Mouse (Mus musculus) kidney, embryonic 15.5 days (tissue): ENCODE data around the gene Rpl41. TPM values are rescaled to one million over a fixed set of nuclear protein-coding genes. Genes with fewer than 3 reads are reported as not detected.
A peak's percentile ranks its signal among the peaks of the same experiment; 100 is the strongest.

Experiments
- ATAC-seq: fragments of 200-750 bp; cut with Nextera tagmentation; replicated peaks from 2 replicates; pipeline ENCODE4 v1.8.0; 2017; ENCODE audit warnings: moderate TSS enrichment; ENCODE audit not compliant: low FRiP score
- H3K27ac ChIP-seq: fragments of 300-500 bp; sonication (generic); 2 replicates; pipeline ENCODE4 v1.5.1; 2015; ENCODE audit warnings: mild to moderate bottlenecking, inconsistent platforms
- H3K27me3 ChIP-seq: fragments of 300-500 bp; sonication (generic); 2 replicates; pipeline ENCODE4 v1.6.1; 2015; ENCODE audit warnings: inconsistent platforms
- H3K36me3 ChIP-seq: fragments of 300-500 bp; sonication (generic); 2 replicates; pipeline ENCODE4 v1.6.1; 2015; ENCODE audit warnings: inconsistent platforms
- H3K4me1 ChIP-seq: fragments of 300-500 bp; sonication (generic); 2 replicates; pipeline ENCODE4 v1.6.1; 2015; ENCODE audit warnings: inconsistent platforms
- H3K4me2 ChIP-seq: fragments of 300-500 bp; sonication (generic); 2 replicates; pipeline ENCODE4 v1.6.1; 2015; ENCODE audit warnings: moderate library complexity, mild to moderate bottlenecking, inconsistent platforms
- H3K4me3 ChIP-seq: fragments of 300-500 bp; sonication (generic); replicated peaks from 2 replicates; pipeline ENCODE4 v1.5.1; 2015; ENCODE audit warnings: mild to moderate bottlenecking, inconsistent platforms
- H3K9ac ChIP-seq: fragments of 300-500 bp; sonication (generic); 2 replicates; pipeline ENCODE4 v1.6.1; 2015; ENCODE audit warnings: mild to moderate bottlenecking, inconsistent platforms
- H3K9me3 ChIP-seq: fragments of 300-500 bp; sonication (generic); replicated peaks from 2 replicates; pipeline ENCODE4 v1.6.1; 2016; ENCODE audit warnings: inconsistent platforms
- WGBS: fragments of 180-500 bp; shearing (Covaris S2); methylation state at CpG from one replicate; pipeline ENCODE4 v1.1.7; 2015; ENCODE audit warnings: mixed read lengths; 5-methylcytosine and 5-hydroxymethylcytosine counted together
- microRNA-seq: library from miRNA; unstranded; fragments of <30 nt; microRNA quantifications from one replicate; pipeline ENCODE4, GENCODE M21; 2016
- polyA plus RNA-seq: library from polyadenylated mRNA; unstranded; fragments of >200 nt; fragmentation: Nextera tagmentation; extraction: Ambion mirVana; gene quantifications from 2 replicates; pipeline ENCODE4 v1.2.1, GENCODE M21; 2015

The Rpl41 gene
- polyA plus RNA-seq, 1 experiment from 2014 or later: 4,214 TPM

- no peak overlapping the region for H3K4me3 ChIP-seq
- no peak for ATAC-seq
- H3K4me1 ChIP-seq: peaks cover 17% of the 10 kb centered on the region
- no peaks in the 10 kb centered on the region; the same call in 1 of the 2 replicates for H3K36me3 ChIP-seq
- H3K27ac ChIP-seq: no peak overlapping the region
- H3K9ac ChIP-seq: no peak overlapping the region
- no peaks in the 10 kb centered on the region for H3K27me3 ChIP-seq
- H3K4me2 ChIP-seq: no peak overlapping the region
- H3K9me3 ChIP-seq: no peaks in the 10 kb centered on the region
- WGBS: 70% methylated on average over 8 of the region's 8 CpGs
Measured at GRCm38 (mm10) chr10:128503532-128503931, 45.6 kb downstream of the Rpl41 start.

DNA sequence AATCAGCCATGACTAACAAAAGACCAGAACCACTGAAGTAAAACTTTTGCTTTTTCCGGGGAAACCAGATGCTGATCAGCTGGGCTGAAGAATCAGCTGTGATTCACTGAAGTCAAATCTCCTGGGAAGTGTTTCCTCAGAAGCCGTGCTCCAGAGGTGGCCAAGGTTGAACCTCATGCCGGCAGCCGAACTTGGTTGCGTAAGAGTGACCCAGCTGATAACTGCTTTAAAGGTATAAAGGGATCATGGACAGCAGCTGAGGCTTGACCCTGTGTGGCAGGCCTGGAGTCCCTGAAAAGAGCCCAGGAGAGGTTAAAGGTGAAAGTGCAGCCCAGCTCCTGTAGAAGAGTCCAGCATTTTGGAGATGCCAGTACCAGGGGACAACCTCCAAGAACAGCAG lies 46.8 kb downstream of the Rpl41 start:
- Histone ChIP-seq H3K27ac (no peak overlapping the region), H3K36me3 (no peaks in the 10 kb centered on the region), H3K27me3 (no peaks in the 10 kb centered on the region), H3K4me3 (no peak overlapping the region), H3K9ac (no peak overlapping the region), H3K4me2 (no peak overlapping the region), H3K9me3 (no peaks in the 10 kb centered on the region), H3K4me1 (peaks cover 28% of the 10 kb centered on the region)
- 71% methylated on average over 5 of the region's 5 CpGs for WGBS
- no peak for ATAC-seq

DNA sequence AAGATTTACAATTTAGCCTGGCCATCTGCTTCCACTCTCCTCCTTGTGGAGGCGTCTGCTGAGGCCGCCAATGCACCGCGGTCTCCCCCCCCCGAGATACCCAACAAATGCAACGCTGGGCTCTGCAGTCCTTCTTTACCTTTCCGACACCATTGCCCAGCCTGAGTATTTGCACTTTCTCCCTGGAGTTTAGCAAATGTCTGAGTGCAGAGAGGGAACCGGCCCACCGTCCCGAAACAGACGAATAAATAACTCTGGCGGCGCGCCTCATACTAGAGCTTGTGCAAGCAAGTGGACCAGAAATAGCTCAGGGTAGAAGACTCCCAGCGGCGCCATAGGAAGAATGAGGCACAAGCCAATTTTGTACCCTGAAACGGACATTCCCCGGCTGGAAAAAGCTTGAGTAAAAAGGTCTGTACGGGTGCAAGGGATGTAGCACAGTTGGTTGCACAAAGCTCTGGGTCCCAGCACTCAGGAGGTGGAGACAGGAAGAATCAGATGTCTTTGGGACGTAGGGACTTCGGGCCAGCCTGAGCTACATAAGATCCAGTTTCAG lies 49.9 kb downstream of the Rpl41 start:
- peak overlapping the region; percentile 32 for H3K9ac ChIP-seq
- under 1% methylated on average over 21 of the region's 21 CpGs for WGBS
- H3K27ac ChIP-seq: peak overlapping the region; percentile 92
- H3K4me2 ChIP-seq: peak overlapping the region; percentile 82
- H3K36me3 ChIP-seq: no peaks in the 10 kb centered on the region
- no peaks in the 10 kb centered on the region for H3K9me3 ChIP-seq
- H3K4me3 ChIP-seq: peak overlapping the region; percentile 59
- ATAC-seq: peak; percentile 47
- H3K27me3 ChIP-seq: no peaks in the 10 kb centered on the region
- peaks cover 41% of the 10 kb centered on the region for H3K4me1 ChIP-seq

DNA sequence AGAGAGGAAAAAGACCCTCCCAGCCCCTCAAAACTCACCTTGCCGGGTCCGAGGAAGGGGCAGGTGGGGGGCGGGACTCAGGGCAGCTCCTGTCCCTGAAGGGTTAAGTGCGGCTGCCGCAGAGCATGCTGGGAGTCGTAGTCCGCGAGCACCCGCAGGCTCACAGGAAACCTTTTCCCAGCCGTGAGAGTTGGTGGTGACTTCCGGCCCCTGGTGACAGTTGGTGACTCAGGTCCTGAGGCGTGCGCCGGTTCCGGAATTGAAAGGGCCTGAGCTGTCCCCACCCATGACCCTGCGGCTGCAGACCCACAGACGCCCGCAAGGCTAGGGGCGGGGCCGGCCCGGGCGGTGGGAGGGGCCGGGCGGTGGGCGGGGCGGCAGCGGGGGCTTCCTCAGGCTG lies 50.5 kb downstream of the Rpl41 start, which contains the start of gene Myl6b:
TSS of gene Myl6b (minus strand) at position 96 of the 400 bp plus-strand sequence.
- under 1% methylated on average over 27 of the region's 27 CpGs for WGBS
- H3K4me2 ChIP-seq: peak within 1 kb of the TSS; percentile 82
- peak within 1 kb of the TSS; percentile 59 for H3K4me3 ChIP-seq
- H3K9ac ChIP-seq: peak within 1 kb of the TSS; percentile 32
- ATAC-seq: peak; percentile 91
- no peaks in the 10 kb centered on the region for H3K9me3 ChIP-seq
- H3K36me3 ChIP-seq: no peaks in the 10 kb centered on the region
- no peaks in the 10 kb centered on the region for H3K27me3 ChIP-seq
- peak within 1 kb of the TSS; percentile 92 for H3K27ac ChIP-seq
- peaks cover 41% of the 10 kb centered on the region for H3K4me1 ChIP-seq

Small RNA genes within 50 kb of the gene (microRNA-seq; reads per million reads assigned to microRNA genes)
- not detected for gene Gm47275
- not detected for gene Mir6916
- gene Mir6917: not detected

Other genes starting within 250 kb of the Rpl41 start
- gene Pan2, start 246.0 kb downstream of the Rpl41 start, polyA plus RNA-seq: 38.4 and 41.7 TPM in 2 replicates
- 331 and 361 TPM in 2 replicates for gene Cnpy2, start 226.8 kb downstream of the Rpl41 start, polyA plus RNA-seq
- 200 and 214 TPM in 2 replicates for gene Cs, start 211.6 kb downstream of the Rpl41 start, polyA plus RNA-seq
- 13.7 TPM in 2 replicates for gene Coq10a, start 180.3 kb downstream of the Rpl41 start, polyA plus RNA-seq
- gene Ankrd52, start 172.2 kb downstream of the Rpl41 start, polyA plus RNA-seq: 13.6 and 14.5 TPM in 2 replicates
- gene Slc39a5, start 148.1 kb downstream of the Rpl41 start, polyA plus RNA-seq: 41.5 and 47.1 TPM in 2 replicates
- gene Nabp2, start 137.8 kb downstream of the Rpl41 start, polyA plus RNA-seq: 82.8 and 92.6 TPM in 2 replicates
- 45.1 and 45.9 TPM in 2 replicates for gene Rnf41, start 137.6 kb downstream of the Rpl41 start, polyA plus RNA-seq
- gene Smarcc2, start 90.1 kb downstream of the Rpl41 start, polyA plus RNA-seq: 75.9 and 77.2 TPM in 2 replicates
- 1,170 and 1,259 TPM in 2 replicates for gene Myl6, start 55.2 kb downstream of the Rpl41 start, polyA plus RNA-seq
- gene Myl6b, start 50.6 kb downstream of the Rpl41 start, polyA plus RNA-seq: 4.2 and 4.7 TPM in 2 replicates
- 19.4 and 22.8 TPM in 2 replicates for gene Esyt1, start 23.4 kb downstream of the Rpl41 start, polyA plus RNA-seq
- 16.2 and 17.7 TPM in 2 replicates for gene Zc3h10, start 1.5 kb downstream of the Rpl41 start, polyA plus RNA-seq
- gene Pa2g4, start 16.7 kb upstream of the Rpl41 start, polyA plus RNA-seq: 205 and 207 TPM in 2 replicates
- 9.7 and 10.7 TPM in 2 replicates for gene Erbb3, start 40.3 kb upstream of the Rpl41 start, polyA plus RNA-seq
- gene Rps26, start 77.4 kb upstream of the Rpl41 start, polyA plus RNA-seq: 752 and 867 TPM in 2 replicates
- 1.9 and 2.2 TPM in 2 replicates for gene Ikzf4, start 96.7 kb upstream of the Rpl41 start, polyA plus RNA-seq
- 11.7 and 13.2 TPM in 2 replicates for gene Suox, start 124.8 kb upstream of the Rpl41 start, polyA plus RNA-seq
- gene Rab5b, start 147.0 kb upstream of the Rpl41 start, polyA plus RNA-seq: 71.4 and 72.3 TPM in 2 replicates
- gene Pmel, start 154.9 kb upstream of the Rpl41 start, polyA plus RNA-seq: 1.2 TPM in 2 replicates
- 106 and 107 TPM in 2 replicates for gene Cdk2, start 155.7 kb upstream of the Rpl41 start, polyA plus RNA-seq
- gene Dgka, start 195.6 kb upstream of the Rpl41 start, polyA plus RNA-seq: 5.9 and 6.0 TPM in 2 replicates
- 40.2 and 41.4 TPM in 2 replicates for gene Pym1, start 198.6 kb upstream of the Rpl41 start, polyA plus RNA-seq
- 0.73 and 1.6 TPM in 2 replicates for gene Mmp19, start 241.6 kb upstream of the Rpl41 start, polyA plus RNA-seq